Mouse (Mus musculus): ENCODE measurements around the gene Arhgap35. TPM values are rescaled to one million over a fixed set of nuclear protein-coding genes. Genes with fewer than 3 reads are reported as not detected.
A peak's percentile ranks its signal among the peaks of the same experiment; 100 is the strongest.

Gene Arhgap35
- polyA plus RNA-seq, 2 experiments from 2014 or later, result 2.7 to 3.1 TPM

DNA sequence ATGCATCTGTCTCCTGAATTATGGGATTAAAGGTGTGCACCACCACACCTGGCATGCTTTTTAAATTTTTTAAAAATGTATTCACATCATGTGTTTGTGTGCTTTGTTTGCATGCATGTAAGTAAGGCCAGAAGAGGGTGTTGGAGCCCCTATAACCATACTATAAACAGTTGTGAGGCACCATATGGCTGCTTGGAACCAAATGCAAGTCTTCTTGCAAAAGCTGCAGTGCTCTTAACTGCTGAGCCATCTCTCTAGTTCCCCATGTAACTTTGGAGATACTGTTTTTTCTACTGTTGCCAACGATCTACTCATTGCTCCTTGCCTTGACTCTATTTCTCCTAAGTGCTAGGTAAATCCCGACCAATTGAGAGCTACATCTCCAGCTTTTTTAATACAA is 95.5 kb downstream of the Arhgap35 start:
- no peak for ATAC-seq

GRCm38 (mm10) chr7:16517198-16517597 is 97.6 kb downstream of the Arhgap35 start:
- no peak for ATAC-seq

GRCm38 (mm10) chr7:16507284-16507683 is 107.5 kb downstream of the Arhgap35 start:
- peak; percentile 61 for ATAC-seq

DNA sequence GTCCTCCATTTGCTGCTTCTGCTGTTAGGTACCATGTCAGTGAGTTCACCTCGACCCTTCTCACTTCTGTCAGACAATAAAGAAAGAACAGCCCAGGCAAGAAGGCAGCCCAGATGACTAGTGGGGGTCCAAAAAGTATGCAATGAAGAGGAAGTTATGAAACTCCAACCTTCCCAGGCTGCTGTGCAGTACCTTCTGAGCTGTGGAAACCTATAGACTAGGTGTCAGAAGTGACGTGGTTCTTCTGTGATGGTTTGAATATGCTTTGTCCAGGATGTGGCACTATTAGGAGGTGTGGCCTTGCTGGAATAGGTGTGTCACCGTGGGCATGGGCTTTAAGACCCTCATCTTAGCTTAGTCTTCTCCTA is 109.6 kb downstream of the Arhgap35 start:
- ATAC-seq, result no peak

DNA sequence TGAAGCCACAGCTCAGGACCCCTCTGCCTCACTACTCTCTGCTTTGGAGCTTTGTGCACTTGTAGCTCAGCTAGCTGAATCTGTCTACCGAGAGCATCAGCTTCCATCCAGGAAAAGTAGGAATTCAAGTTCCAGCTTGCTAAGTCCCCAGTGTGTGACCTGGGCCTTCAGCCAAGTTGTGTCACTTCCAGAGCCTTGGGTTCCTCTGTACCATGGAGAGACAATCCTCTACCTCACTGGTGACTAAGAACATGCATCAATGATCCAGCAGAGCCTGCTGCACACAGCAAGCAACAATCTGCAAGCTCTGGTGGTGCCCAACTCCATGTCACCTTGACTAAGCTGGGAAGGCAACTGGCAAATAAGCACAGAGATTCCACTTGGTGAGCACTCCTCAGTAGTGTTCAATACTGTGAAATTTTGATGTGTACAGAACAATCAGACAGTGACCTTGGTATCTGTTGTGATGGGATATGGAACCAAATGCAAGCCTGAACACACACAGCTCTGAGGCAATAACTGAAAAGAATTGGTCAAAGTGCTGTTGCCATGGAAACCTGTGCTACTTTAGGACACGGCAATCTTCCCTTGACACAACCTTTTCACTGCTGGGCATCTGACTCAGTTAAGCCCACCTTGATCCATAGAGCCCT is 110.1 kb downstream of the Arhgap35 start:
- no peak for ATAC-seq

- no peak for ATAC-seq
Measured at GRCm38 (mm10) chr7:16501571-16501970, 113.2 kb downstream of the Arhgap35 start.

DNA sequence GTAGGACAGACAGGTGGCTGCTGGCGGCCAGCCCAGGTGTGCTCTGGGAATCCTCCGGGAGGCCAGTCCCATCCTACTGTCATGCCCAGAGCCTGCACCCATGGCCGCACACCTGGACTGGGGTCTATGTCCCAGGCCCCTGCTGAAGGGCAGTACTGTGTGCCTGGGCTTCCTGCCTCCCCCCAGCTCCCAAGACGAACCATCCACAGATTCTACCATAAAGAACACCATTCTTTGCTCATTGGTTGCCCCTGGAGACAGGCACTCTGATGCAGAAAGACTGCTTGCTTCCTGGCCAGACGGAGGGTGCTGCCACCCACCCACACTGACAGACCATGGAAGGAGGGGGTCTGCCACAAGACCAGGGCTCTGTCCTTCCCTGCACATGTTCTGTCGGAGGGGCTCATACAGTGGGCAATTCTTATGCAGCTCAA is 115.1 kb downstream of the Arhgap35 start:
- no peak for ATAC-seq

- no peak for ATAC-seq
Measured at GRCm38 (mm10) chr7:16496260-16496659, 118.5 kb downstream of the Arhgap35 start.

DNA sequence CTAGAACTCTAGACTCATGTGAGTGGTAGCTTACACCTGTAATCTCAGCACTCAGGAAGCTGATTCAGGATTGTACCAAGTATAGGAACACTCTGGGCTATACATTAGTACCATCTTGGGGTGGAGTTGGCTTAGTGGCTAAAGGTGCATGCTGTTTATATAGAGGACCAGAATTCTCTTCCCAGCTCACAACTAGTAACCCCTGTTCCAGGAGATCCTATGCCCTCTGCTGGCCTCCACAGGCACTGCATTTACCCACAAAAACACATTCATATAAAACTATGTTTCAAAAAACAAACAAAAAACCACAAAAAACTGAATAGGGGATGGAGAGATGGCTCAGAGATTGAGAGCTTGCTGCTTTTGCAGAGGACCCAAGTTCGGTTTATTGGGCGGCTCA is 121.4 kb downstream of the Arhgap35 start:
- ATAC-seq, result no peak

GRCm38 (mm10) chr7:16492211-16492610 is 122.6 kb downstream of the Arhgap35 start:
- no peak for ATAC-seq

GRCm38 (mm10) chr7:16491759-16492158 is 123.0 kb downstream of the Arhgap35 start:
- ATAC-seq, result peak; percentile 84

GRCm38 (mm10) chr7:16489948-16490347 is 124.8 kb downstream of the Arhgap35 start:
- ATAC-seq, result no peak

DNA sequence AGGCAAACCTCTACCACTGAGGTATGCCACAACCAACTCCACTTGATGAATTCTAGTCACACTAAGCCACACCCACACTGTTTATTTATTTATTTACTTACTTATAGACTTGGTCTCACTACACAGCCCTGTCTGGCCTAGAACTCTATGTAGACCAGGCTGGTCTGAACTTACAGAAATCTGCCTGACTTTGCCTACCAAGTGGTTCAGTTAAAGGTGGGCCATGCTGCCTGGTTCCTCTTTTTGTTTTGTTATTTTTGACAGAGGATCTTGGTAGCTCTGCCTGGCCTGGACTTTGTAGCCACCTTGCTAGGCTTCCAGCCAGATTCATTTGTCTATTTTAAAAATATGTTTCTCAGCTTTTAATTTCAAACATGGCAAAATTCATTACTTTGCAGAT is 126.0 kb downstream of the Arhgap35 start:
- ATAC-seq, result no peak

GRCm38 (mm10) chr7:16477628-16478027 is 137.2 kb downstream of the Arhgap35 start, which contains the start of gene Npas1:
Gene Npas1 (minus strand): TSS chr7:16477728.
- ATAC-seq, result no peak

GRCm38 (mm10) chr7:16476600-16476989 is 138.2 kb downstream of the Arhgap35 start:
- ATAC-seq, result no peak

DNA sequence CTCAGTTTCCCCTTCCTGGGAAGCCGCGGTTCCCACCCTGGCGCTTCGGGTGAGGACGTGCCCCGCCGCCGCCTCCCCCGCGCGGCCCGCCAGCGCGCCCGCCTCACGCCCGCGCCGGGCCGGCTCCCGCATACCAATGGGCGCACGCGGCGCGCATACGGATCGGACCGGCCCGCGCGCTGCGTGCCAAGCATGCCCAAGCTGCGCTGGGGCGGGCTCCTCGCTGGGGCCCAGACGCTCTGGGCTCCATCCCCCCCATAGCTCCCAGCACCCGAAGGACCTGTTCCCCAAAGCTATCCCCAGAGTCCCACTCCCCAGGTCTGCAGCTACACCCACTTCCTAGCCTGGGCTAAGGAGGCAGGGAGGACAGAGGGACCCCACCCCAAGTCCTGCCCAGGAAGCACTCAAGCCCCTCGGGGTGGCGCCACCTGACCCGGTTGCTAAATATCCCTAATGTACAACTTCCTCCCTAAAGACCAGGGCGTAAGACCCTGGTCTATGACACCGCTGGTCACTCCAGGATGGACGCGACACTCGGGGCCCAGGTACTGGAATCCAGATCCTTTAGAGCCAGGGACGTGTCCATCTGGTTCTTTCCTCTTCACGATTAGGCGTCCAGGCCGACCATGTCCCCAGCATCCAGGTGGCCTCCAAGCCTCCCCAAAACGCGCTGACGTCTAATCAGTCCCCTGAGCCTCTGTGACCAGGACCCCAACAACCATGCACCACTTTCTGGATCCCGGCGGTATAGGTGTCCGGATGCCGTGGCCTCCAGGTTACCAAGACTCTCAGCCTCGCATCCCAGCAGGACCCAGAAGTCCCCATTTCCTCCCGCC is 138.8 kb downstream of the Arhgap35 start:
- no peak for ATAC-seq

GRCm38 (mm10) chr7:16475321-16475720 is 139.5 kb downstream of the Arhgap35 start:
- ATAC-seq, result no peak

DNA sequence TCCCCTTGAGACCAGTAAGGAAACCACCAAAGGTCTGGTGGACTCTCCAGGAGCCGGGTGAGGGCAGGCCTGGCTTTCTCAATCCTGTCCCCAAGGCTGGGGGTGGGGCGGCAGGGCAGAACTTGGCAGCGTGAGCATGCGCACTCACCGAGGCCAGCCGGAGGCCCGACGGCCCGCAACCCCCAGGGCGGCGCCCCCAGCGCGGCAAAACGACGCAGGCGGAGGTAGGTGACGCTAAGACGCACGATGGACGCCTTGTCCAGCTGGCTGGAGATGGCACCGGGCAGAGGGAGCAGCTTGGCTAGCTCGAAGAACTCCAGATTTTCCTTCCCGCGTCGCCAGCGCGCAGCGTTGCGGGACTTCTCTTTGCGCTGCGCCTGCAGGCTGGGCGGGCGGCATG is 140.3 kb downstream of the Arhgap35 start:
- no peak for ATAC-seq

- ATAC-seq, result no peak
Measured at GRCm38 (mm10) chr7:16473847-16474246, 140.9 kb downstream of the Arhgap35 start.

DNA sequence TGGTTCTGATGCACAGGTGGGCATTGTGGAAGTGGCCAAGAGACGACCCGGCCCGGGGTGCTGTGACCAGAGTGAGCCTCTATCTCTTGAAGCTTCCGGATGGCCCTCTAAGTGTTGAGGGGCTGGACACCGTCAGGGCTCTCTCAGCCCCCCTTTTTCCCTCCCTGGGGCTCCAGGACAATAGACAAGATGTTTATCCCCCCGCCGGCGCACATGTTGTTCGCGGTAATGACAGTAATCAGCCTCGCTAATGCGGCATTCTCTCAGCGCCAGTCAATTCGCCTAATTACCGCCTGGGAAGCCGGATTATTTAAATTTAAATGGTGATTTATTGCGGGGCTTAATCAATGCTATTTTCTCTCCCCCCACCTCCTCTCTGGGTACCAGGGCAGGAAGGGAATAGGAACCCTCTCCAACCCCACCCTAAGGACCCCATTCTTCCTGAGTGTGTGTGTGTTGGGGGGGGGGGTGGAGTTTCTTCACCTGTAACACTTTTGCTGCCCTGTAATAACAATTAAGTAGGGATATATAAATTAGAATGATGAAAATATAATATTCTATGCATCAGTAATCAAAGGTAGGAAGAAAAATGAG is 142.6 kb downstream of the Arhgap35 start:
- no peak for ATAC-seq

DNA sequence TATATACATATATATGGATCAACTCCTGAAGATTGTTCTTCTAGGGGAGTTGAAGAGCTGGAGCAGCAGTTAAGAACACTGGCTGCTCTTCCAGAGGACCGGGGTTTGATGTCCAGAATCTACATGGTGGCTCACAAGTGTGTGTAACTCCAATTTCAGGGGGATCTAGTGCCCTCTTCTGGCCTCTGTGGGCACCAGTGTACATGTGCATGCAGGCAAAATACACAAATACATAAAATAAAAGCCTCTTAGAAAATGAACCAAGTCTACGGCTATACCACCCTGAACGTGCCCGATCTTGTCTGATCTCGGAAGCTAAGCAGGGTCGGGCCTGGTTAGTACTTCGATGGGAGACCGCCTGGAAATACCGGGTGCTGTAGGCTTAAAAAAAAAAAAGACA is 143.2 kb downstream of the Arhgap35 start:
- ATAC-seq, result no peak

DNA sequence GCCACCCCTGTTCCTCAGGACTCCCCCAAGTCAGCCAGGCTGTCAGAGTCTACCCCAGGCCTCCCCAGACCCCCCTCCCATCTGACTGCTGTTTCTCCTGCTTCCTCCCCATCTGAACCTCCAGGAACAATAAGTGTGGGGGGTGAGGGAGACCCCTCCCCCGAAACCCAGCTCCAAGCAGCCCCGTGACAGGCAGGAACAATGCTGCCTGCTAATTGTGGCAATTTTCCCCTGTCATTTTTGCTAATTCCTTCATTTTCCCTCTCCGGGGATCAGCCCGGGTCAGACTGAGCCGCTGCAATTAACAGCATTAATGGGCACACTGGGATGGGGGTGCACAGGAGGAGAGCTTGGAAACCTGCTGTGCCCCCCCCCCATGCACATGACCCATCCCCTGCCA is 146.7 kb downstream of the Arhgap35 start:
- no peak for ATAC-seq

DNA sequence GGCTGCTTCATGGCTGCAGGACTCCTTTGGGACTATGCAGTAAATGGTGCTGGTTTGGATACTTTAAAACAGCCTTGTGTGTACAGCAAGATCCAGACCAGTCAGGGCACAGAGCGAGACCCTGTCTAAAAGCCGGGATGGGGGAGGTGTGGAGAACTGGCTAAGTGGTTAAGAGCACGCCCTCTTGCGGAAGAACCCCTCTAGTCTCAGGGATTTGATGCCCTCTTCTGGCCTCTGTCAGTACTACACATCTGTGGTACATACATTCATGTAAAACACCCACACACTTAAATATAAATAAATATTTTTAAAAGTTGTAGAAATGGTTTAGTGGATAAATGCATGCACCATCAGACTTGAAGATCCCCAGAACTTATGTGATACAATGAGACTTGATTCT is 148.2 kb downstream of the Arhgap35 start:
- ATAC-seq, result no peak

- ATAC-seq, result no peak
Measured at GRCm38 (mm10) chr7:16465568-16465967, 149.2 kb downstream of the Arhgap35 start.

All from CD4-positive, CD25-positive, alpha-beta regulatory T cell, adult 4 months (primary cell).